Mouse (Mus musculus): ENCODE results near the gene Epb41l2. TPM values are rescaled to one million over a fixed set of nuclear protein-coding genes. Genes with fewer than 3 reads are reported as not detected.

Epb41l2 gene
- polyA plus RNA-seq (2016; fragmentation: Nextera tagmentation; extraction: Ambion mirVana): 16.2 and 19.0 TPM in 2 replicates

DNA sequence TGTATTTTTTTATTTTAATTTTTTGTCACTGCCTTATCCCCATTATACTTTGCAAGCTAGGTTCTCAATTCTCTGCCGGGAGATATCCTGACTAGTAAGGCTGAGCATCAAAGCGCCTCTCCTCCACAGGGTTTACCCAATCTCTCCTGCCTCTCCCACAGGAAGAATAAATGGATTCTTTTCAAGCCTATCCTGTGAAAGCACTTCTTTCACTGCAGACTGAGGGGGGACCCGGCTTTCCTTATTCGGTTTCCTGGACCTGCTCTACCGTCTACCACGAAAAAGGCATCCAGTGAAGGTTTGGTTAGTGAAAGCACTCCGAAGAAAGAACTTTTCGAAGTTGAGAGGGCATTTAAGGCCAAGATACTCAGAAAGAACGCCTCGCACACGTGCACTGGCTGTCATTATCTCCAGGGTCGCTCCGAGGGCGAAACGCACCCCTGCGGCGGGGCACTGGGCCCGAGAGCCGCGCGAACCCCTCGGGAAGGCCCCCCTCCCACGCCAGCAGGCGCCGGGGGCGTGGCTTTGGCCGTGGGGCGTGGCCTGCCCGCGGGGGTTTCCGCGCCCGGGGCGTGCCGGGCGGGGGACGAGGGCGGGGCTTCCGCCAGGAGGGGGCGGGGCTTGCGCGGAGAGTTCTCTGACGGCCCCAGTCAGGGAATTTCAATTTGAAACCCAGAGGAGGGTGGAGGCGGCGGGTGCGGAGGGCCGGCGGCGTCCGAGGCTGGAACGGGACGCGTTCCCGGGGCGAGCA is at the start of gene Epb41l2:
Gene Epb41l2 (plus strand): TSS at position 591 of the 751 bp plus-strand sequence.
- WGBS (ENCODE audit: insufficient replicate concordance): 4% methylated on average over 54 of the region's 55 CpGs
- Histone ChIP-seq H3K9me3 (replicated peaks) (no peaks in the 10 kb centered on the region), H3K27me3 (replicated peaks) (no peaks in the 10 kb centered on the region; the same call in 1 of the 2 replicates), H3K9ac (peak within 1 kb of the TSS; percentile 92), H3K4me1 (peaks cover 23% of the 10 kb centered on the region), H3K36me3 (no peaks in the 10 kb centered on the region), H3K4me3 (peak within 1 kb of the TSS; percentile 81), H3K27ac (peak within 1 kb of the TSS; percentile 79), H3K4me2 (peak within 1 kb of the TSS; percentile 95)
- peak; percentile 94 for ATAC-seq

DNA sequence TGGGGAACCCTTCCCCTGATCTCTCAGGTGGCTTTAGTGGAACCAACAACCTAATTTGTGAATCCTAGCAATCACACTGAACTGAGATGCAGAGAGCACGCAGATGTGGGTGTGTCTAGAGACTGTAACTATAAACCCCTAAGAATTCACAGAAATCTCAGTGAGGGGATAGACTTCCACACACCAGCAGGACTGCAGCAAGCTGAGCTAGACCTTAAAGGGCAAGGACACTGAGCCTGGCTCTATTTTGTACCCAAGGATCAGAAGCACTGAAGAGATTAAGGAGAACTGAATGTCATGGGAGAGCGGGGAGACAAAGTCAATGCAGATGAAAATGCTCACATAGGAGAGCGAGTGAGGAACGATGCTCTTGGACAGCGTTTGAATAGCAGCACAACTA is 49.6 kb upstream of the Epb41l2 start:
- H3K27ac ChIP-seq: no peak overlapping the region
- ATAC-seq: no peak
- WGBS (ENCODE audit: insufficient replicate concordance): 75% methylated on average over 5 of the region's 5 CpGs
- no peaks in the 10 kb centered on the region for H3K36me3 ChIP-seq
- H3K9me3 ChIP-seq (replicated peaks): no peaks in the 10 kb centered on the region
- no peak overlapping the region for H3K9ac ChIP-seq
- no peak overlapping the region for H3K4me3 ChIP-seq
- H3K4me2 ChIP-seq: no peak overlapping the region
- peaks cover 8% of the 10 kb centered on the region; the same call in 1 of the 2 replicates for H3K4me1 ChIP-seq
- H3K27me3 ChIP-seq (replicated peaks): no peaks in the 10 kb centered on the region; the same call in 1 of the 2 replicates

DNA sequence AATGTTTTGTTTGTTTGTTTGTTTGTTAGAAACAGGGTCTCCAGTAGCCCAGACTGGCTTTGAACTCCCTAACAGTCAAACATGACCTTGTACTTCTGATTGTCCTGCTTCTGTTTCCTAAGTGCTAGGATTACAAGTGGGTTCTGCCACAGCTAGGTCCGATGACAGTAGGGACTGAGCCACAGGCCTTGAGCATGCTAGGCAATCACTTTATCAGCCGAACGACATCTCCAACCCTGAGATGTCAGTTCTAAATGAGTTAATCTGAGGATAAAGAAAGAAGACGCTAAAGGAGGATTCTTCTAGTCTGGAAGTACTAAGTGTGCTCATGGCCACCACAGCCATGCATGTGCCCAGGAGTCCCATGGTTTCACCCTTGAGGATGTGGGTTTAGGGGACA is 48.9 kb upstream of the Epb41l2 start:
- peaks cover 8% of the 10 kb centered on the region; the same call in 1 of the 2 replicates for H3K4me1 ChIP-seq
- H3K9me3 ChIP-seq (replicated peaks): no peaks in the 10 kb centered on the region
- no peak overlapping the region for H3K9ac ChIP-seq
- WGBS (ENCODE audit: insufficient replicate concordance): 72% methylated on average over 4 of the region's 4 CpGs
- no peaks in the 10 kb centered on the region for H3K36me3 ChIP-seq
- no peak overlapping the region for H3K4me3 ChIP-seq
- H3K27me3 ChIP-seq (replicated peaks): no peaks in the 10 kb centered on the region; the same call in 1 of the 2 replicates
- no peak overlapping the region for H3K4me2 ChIP-seq
- H3K27ac ChIP-seq: no peak overlapping the region
- ATAC-seq: no peak

DNA sequence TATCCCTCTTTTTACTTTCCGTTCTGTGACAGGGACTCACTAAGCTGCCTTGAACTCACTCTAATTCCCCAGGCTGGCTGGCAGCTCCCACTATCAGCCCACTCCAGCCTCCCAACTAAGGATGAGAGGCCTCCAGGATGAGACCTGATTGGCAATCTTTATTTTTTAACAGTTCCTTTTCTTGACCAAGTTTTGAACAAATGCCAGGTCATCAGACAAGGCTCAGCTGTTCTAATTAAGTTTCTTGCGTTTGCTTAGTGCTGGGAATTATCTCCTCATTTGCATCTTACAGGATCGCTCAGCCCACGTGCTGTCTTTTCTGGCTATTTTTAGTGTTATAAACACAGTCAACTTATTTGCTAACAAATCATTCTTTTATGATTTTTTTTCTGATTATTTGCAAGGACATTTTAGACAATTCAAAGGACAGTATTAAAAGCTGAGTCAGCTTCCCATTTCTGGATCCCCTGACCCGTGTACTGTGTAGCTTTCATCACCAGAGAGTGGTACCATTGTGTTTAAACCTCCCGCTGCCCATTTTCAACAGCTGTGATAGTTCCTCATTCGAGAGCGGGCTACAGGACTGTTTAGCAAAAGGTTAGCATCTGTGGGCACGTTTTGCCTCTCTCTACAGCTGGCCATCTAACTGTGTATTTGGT is 47.9 kb upstream of the Epb41l2 start:
- H3K4me1 ChIP-seq: peaks cover 8% of the 10 kb centered on the region; the same call in 1 of the 2 replicates
- no peak overlapping the region for H3K4me2 ChIP-seq
- H3K36me3 ChIP-seq: no peaks in the 10 kb centered on the region
- no peak overlapping the region for H3K9ac ChIP-seq
- no peak for ATAC-seq
- no peak overlapping the region for H3K4me3 ChIP-seq
- 43% methylated on average over 9 of the region's 9 CpGs for WGBS (ENCODE audit: insufficient replicate concordance)
- H3K27me3 ChIP-seq (replicated peaks): no peaks in the 10 kb centered on the region; the same call in 1 of the 2 replicates
- no peak overlapping the region for H3K27ac ChIP-seq
- no peaks in the 10 kb centered on the region for H3K9me3 ChIP-seq (replicated peaks)

DNA sequence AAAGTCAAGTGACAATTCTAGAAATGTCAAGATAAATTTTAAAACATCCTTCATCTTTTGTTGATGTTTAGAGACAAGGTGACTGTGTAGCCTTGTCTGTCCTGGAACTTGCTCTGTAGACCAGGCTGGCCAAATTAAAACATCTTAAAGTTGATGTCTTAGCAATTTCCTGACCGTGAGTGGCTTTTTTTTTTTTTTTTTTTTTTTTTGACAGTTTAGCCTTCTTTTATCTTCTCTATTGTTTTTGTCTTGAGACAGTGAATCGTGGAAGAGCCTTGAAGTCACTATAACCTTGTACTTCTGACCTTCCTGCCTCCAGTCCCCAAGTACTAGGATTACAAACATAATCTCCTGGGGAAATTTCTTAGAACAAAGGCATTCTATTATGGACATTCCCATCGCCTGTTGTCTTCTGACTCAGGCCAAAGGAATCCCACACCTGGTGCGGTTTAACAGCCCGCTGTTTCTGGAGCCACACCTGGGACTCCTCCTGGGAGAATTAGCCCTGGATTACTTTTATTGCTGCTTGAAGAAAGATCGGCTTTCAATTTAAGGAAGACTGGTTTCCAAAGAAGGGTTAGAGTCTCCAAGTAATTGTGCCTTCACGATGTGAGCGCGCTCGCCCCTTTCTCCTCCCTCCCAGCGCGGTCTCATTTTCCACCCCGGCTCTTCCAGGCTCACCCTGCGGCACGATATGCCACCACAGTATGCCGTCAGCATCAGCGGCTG is 45.6 kb upstream of the Epb41l2 start:
- Histone ChIP-seq H3K9ac (no peak overlapping the region), H3K36me3 (no peaks in the 10 kb centered on the region), H3K4me2 (no peak overlapping the region), H3K27ac (no peak overlapping the region), H3K4me1 (peaks cover 8% of the 10 kb centered on the region; the same call in 1 of the 2 replicates), H3K4me3 (no peak overlapping the region), H3K27me3 (replicated peaks) (no peaks in the 10 kb centered on the region; the same call in 1 of the 2 replicates), H3K9me3 (replicated peaks) (no peaks in the 10 kb centered on the region)
- 34% methylated on average over 17 of the region's 17 CpGs for WGBS (ENCODE audit: insufficient replicate concordance)
- ATAC-seq: no peak

DNA sequence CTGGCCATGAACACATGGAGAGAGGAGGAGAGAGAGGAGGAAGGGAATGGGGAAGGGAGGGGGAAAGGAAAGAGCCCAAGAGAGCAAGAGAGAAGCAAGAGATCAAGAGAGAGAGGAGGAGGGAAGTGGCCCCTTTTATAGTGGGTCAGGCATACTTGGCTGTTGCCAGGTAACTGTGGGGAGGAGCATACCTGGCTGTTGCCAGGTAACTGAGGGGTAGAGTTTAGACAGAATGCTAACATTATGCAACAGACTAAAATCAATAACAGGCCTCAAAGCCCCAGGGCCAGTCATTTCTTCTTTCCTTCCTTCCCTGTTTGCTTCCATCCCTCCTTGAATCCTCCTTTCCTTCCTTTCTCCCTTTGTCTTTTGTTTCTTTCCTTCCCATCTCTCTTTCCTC is 41.9 kb upstream of the Epb41l2 start:
- Histone ChIP-seq H3K9ac (no peak overlapping the region), H3K4me3 (no peak overlapping the region), H3K36me3 (no peaks in the 10 kb centered on the region), H3K9me3 (replicated peaks) (no peaks in the 10 kb centered on the region), H3K27me3 (replicated peaks) (no peaks in the 10 kb centered on the region; the same call in 1 of the 2 replicates), H3K4me2 (no peak overlapping the region), H3K4me1 (no peaks in the 10 kb centered on the region), H3K27ac (no peak overlapping the region)
- peak; percentile 35; the same call in 1 of the 2 replicates for ATAC-seq

DNA sequence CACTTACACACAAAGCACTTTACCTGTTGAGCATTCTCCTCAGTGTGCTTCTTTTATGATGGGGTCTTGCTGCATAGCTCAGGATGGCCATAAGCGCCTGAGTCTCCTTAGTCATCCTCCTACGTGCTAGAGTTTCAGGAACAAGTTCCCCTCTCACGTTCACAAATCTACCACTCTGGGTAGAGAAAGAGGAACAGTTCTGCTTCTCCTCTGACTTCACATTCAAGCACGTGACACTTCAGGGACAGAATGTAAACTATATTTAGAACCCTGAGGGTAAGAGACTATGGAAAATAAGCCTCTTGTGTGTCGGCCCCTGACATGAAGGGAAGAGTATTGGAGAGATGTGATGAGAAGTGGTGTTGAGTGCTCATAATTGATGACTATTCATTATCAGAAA is 41.2 kb upstream of the Epb41l2 start:
- H3K4me2 ChIP-seq: no peak overlapping the region
- H3K9me3 ChIP-seq (replicated peaks): no peaks in the 10 kb centered on the region
- ATAC-seq: no peak
- H3K4me3 ChIP-seq: no peak overlapping the region
- no peaks in the 10 kb centered on the region; the same call in 1 of the 2 replicates for H3K27me3 ChIP-seq (replicated peaks)
- no peak overlapping the region for H3K27ac ChIP-seq
- H3K4me1 ChIP-seq: no peaks in the 10 kb centered on the region
- WGBS (ENCODE audit: insufficient replicate concordance): 23% methylated on average over 5 of the region's 5 CpGs
- H3K9ac ChIP-seq: no peak overlapping the region
- no peaks in the 10 kb centered on the region for H3K36me3 ChIP-seq

DNA sequence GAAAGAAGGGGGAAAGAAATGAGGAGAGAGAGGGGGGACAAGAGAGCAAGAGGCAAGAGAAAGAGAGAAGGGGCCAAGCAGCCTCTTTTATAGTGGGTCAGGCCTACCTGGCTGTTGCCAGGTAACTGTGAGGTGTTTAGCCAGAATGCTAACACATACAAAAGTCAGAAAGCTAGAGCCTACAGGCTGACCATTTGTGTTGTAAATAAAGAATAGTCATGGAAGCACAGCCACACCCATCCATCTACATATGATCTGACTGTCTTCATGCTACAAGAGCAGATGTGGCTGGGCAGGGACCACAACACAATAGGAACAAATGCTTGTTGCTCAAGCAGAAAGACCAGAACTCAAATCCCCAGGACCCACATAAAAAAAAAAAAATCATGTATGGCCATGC is 40.1 kb upstream of the Epb41l2 start:
- Histone ChIP-seq H3K4me2 (no peak overlapping the region), H3K27ac (no peak overlapping the region), H3K36me3 (no peaks in the 10 kb centered on the region), H3K4me3 (no peak overlapping the region), H3K9ac (no peak overlapping the region), H3K9me3 (replicated peaks) (no peaks in the 10 kb centered on the region), H3K27me3 (replicated peaks) (no peaks in the 10 kb centered on the region), H3K4me1 (no peaks in the 10 kb centered on the region)
- no peak for ATAC-seq

DNA sequence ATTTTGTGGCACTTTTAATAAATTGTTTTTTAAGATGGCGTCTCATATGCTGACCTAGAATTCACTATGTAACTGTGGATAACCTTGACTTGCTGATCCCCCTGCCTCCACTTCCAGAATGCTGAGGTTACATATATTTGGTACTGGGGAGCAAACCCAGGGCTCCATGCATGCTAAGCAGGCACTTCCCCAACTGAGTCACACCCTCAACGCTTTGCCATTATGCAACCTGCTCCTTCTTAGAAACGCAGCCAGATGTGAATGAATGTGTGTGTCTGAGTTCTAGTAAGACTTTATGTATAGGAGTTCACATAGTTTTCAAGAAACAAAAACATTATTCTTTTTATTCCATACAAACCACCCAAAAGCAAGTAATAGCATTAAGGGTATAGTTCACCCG is 38.4 kb upstream of the Epb41l2 start:
- H3K4me1 ChIP-seq: no peaks in the 10 kb centered on the region
- no peak overlapping the region for H3K4me2 ChIP-seq
- H3K27ac ChIP-seq: no peak overlapping the region
- no peaks in the 10 kb centered on the region for H3K27me3 ChIP-seq (replicated peaks)
- WGBS (ENCODE audit: insufficient replicate concordance): 68% methylated on average over 4 of the region's 4 CpGs
- H3K36me3 ChIP-seq: no peaks in the 10 kb centered on the region
- H3K9ac ChIP-seq: no peak overlapping the region
- no peak for ATAC-seq
- no peak overlapping the region for H3K4me3 ChIP-seq
- H3K9me3 ChIP-seq (replicated peaks): no peaks in the 10 kb centered on the region

DNA sequence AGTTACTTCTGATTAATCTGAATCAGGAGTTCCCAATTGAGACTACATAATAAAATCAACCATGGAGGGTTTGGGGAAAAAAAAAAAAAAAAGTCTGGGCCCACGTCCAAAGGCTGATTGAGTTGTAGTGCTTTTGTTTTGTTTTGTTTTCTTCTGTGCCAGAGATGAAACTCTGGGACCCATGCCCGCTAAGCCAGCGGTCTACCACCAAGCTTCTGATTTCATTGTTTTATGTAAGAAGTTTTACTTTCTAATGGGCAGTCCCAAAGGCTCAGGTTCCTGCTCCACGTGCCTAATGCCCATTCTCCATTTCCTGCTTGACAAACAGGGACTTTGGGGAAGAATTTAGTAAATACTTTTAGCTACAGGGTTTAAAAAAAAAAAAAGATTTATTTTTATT is 33.9 kb upstream of the Epb41l2 start:
- Histone ChIP-seq H3K4me2 (no peak overlapping the region), H3K27ac (no peak overlapping the region), H3K27me3 (replicated peaks) (no peaks in the 10 kb centered on the region), H3K9me3 (replicated peaks) (no peaks in the 10 kb centered on the region), H3K4me3 (no peak overlapping the region), H3K9ac (no peak overlapping the region), H3K4me1 (no peaks in the 10 kb centered on the region), H3K36me3 (no peaks in the 10 kb centered on the region)
- 83% methylated on average over 4 of the region's 4 CpGs for WGBS (ENCODE audit: insufficient replicate concordance)
- no peak for ATAC-seq

DNA sequence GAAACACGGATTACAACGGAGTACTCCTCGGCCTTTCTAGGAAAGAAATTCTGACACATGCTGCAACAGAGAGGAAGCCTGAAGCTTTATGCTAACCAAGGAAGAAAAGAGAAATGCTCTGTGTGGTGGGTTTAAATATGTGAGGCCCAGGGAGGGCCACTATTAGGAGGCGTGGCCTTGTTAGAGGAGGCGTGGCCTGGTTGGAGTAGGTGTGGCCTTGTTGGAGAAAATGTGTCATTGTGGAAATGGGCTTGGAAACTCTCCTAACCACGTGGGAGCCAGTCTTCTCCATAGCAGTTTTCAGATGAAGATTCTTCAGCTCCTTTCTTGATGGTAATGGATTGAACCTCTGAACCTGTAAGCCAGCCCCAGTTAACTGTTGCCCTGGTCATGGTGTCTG is 32.1 kb upstream of the Epb41l2 start:
- peak; percentile 47; the same call in 1 of the 2 replicates for ATAC-seq
- H3K27ac ChIP-seq: no peak overlapping the region
- 67% methylated on average over 6 of the region's 6 CpGs for WGBS (ENCODE audit: insufficient replicate concordance)
- no peaks in the 10 kb centered on the region for H3K27me3 ChIP-seq (replicated peaks)
- H3K36me3 ChIP-seq: no peaks in the 10 kb centered on the region
- no peaks in the 10 kb centered on the region for H3K9me3 ChIP-seq (replicated peaks)
- no peak overlapping the region for H3K9ac ChIP-seq
- H3K4me3 ChIP-seq: no peak overlapping the region
- H3K4me1 ChIP-seq: no peaks in the 10 kb centered on the region
- H3K4me2 ChIP-seq: no peak overlapping the region

DNA sequence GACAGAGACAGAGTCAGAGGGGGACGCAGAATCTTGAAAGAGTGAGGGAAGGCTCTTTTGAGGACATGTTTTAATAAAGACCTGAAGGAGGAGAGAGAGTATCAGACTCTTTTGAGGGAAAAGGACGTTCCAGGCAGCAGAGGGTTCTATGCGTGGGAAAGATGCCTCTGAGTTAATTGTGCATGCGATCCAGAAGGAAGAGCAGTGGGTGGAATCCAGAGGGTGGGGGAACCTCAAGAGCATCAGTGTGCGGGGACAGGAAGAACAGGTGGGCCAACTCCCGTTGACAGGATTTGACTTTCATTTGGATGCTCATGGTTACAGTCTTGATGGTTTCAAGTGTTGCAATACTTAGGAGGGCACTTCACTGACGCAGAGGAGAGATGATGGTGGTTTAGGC is 29.5 kb upstream of the Epb41l2 start:
- Histone ChIP-seq H3K9ac (no peak overlapping the region), H3K4me2 (no peak overlapping the region), H3K4me3 (no peak overlapping the region), H3K27me3 (replicated peaks) (no peaks in the 10 kb centered on the region), H3K36me3 (no peaks in the 10 kb centered on the region), H3K4me1 (no peaks in the 10 kb centered on the region), H3K27ac (no peak overlapping the region), H3K9me3 (replicated peaks) (no peaks in the 10 kb centered on the region)
- no peak for ATAC-seq
- WGBS (ENCODE audit: insufficient replicate concordance): 74% methylated on average over 7 of the region's 7 CpGs
